Mouse (Mus musculus): ENCODE results near the gene E330017A01Rik. TPM values are rescaled to one million over a fixed set of nuclear protein-coding genes. Genes with fewer than 3 reads are reported as not detected.

E330017A01Rik gene
- polyA plus RNA-seq, 1 experiment, result not detected

DNA sequence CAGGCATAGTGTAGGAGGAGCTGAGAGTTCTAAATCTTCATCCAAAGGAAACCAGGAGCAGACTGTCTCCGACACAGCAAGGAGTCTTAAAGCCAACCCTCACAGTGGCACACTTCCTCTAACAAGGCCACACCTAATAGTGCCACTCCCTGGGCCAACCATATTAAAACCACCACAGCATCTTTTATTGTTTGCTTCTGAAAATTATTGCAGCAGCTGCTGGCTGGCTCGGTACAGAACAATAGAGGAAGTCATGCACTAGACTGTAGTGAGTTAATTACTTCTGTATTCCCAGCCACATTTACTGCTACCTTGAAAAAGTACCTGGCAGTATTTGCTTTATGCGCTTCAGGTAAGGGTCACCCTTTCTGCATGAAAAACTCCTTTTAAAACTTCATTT is 25.6 kb downstream of the E330017A01Rik start:
- Histone ChIP-seq H3K4me1 (ENCODE audit: control insufficient read depth, insufficient read depth, low read length) (no peaks in the 10 kb centered on the region), H3K27ac (ENCODE audit: insufficient read depth, low read length) (no peak overlapping the region), H3K4me3 (ENCODE audit: insufficient read depth, low read length) (no peak overlapping the region)
- TF ChIP-seq POLR2A (IDR thresholded peaks at IDR 0.05; ENCODE audit: low read depth, low read length), result no peak
- no peak for TF ChIP-seq CTCF (IDR thresholded peaks at IDR 0.05; ENCODE audit: borderline replicate concordance, insufficient read depth, low read length)

DNA sequence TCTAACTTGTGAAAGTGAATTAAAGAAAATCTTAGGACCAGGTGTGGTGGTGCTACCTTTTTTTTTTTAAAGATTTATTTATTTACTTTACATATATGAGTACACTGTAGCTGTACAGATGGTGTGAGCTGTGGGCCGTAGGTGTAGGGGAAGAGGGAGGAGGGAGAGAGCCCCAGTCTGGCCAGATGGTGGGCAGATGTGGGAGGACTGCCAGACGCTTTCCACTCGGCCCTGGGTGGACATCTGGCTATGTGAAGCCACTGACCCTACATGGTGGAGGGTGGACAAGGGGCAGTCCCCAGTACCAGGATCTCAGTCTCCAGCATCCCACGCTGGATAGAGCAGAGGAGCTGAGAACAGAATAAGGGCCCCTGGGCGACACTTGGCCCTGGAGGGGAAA is 31.4 kb downstream of the E330017A01Rik start:
- Histone ChIP-seq H3K27ac (ENCODE audit: insufficient read depth, low read length) (no peak overlapping the region), H3K4me1 (ENCODE audit: control insufficient read depth, insufficient read depth, low read length) (no peaks in the 10 kb centered on the region), H3K4me3 (ENCODE audit: insufficient read depth, low read length) (no peak overlapping the region)
- no peak for TF ChIP-seq CTCF (IDR thresholded peaks at IDR 0.05; ENCODE audit: borderline replicate concordance, insufficient read depth, low read length)
- TF ChIP-seq POLR2A (IDR thresholded peaks at IDR 0.05; ENCODE audit: low read depth, low read length), result no peak

DNA sequence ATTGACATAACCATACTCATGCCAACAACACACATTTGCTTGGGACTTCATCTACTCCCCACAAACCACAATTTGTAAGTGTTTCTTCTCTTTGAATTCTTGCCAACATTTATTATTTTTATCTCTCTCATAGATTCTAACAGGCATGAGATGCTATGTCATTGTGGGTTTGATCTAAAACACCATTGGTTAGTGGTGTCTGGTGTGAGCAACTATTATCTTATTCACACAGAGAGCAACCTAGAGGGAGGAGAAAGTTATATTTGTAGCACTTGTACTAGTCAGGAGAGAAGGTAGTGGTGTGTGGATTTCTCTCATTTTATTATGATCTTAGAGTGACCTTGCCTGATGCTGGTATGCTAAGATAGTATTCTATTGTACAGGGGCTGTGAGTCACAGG is 33.9 kb downstream of the E330017A01Rik start:
- TF ChIP-seq CTCF (IDR thresholded peaks at IDR 0.05; ENCODE audit: borderline replicate concordance, insufficient read depth, low read length) (no peak), POLR2A (IDR thresholded peaks at IDR 0.05; ENCODE audit: low read depth, low read length) (no peak)
- Histone ChIP-seq H3K27ac (ENCODE audit: insufficient read depth, low read length) (no peak overlapping the region), H3K4me3 (ENCODE audit: insufficient read depth, low read length) (no peak overlapping the region), H3K4me1 (ENCODE audit: control insufficient read depth, insufficient read depth, low read length) (no peaks in the 10 kb centered on the region)

DNA sequence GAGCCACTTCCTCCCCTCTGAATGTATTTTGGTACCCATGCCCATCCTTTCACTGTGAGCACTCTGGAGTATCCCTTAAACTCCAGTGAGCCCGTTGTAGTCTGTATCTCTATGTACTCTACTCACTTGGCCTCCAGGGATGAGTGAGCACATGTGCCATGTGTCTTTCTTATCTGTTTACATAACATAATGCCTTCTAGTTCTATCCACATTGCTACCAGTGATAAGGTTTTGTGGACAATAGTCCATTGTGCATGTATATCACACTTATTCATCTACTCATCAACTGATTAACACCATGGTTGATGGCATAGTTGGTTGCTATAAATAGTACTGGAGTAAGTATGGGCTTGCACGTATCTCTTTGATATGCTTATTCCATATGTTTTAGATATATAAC is 34.7 kb downstream of the E330017A01Rik start:
- Histone ChIP-seq H3K4me3 (ENCODE audit: insufficient read depth, low read length) (no peak overlapping the region), H3K27ac (ENCODE audit: insufficient read depth, low read length) (no peak overlapping the region), H3K4me1 (ENCODE audit: control insufficient read depth, insufficient read depth, low read length) (no peaks in the 10 kb centered on the region)
- TF ChIP-seq CTCF (IDR thresholded peaks at IDR 0.05; ENCODE audit: borderline replicate concordance, insufficient read depth, low read length), result no peak
- no peak for TF ChIP-seq POLR2A (IDR thresholded peaks at IDR 0.05; ENCODE audit: low read depth, low read length)

DNA sequence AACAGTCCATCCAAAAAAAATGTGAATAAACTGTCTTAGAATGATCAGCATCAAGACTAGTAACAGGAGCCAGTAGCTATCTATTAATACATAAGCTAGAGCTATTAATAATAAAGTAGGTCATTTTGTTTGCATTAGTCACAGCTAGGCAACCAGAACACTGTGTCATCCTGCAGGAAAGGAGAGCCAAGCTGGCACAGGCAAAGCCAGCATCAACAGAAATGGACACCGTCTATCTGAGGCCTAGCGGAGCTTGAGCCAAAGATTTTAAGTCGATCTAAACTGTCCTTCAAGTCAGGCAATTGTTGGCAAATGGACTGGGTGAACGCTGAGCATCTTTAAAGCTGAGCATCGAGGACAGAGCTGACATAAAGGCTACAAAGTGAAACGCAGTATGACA is 37.7 kb downstream of the E330017A01Rik start:
- TF ChIP-seq CTCF (IDR thresholded peaks at IDR 0.05; ENCODE audit: borderline replicate concordance, insufficient read depth, low read length) (no peak), POLR2A (IDR thresholded peaks at IDR 0.05; ENCODE audit: low read depth, low read length) (no peak)
- Histone ChIP-seq H3K27ac (ENCODE audit: insufficient read depth, low read length) (no peak overlapping the region), H3K4me1 (ENCODE audit: control insufficient read depth, insufficient read depth, low read length) (no peaks in the 10 kb centered on the region), H3K4me3 (ENCODE audit: insufficient read depth, low read length) (no peak overlapping the region)

DNA sequence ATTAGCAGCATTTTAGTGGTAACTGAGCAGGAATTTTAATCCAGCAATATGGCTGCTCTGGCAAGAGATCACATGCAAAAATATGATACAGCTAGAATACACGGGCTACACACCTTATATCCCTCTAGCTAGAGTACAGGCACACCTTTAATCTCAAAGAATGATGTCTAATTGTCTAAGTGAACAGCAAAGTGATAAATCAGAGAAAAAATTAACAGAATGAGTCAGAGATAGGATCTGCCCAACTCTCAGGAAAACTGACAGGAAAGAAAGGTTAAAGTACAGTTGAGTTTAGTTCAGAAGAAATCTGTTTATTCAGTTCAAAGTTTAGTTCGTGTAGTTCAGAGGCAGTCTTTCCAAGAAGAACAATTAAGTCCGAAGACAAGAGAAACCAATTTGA is 47.2 kb downstream of the E330017A01Rik start:
- no peak overlapping the region for H3K27ac ChIP-seq (ENCODE audit: insufficient read depth, low read length)
- H3K4me3 ChIP-seq (ENCODE audit: insufficient read depth, low read length), result no peak overlapping the region
- no peak for TF ChIP-seq CTCF (IDR thresholded peaks at IDR 0.05; ENCODE audit: borderline replicate concordance, insufficient read depth, low read length)
- no peak for TF ChIP-seq POLR2A (IDR thresholded peaks at IDR 0.05; ENCODE audit: low read depth, low read length)

DNA sequence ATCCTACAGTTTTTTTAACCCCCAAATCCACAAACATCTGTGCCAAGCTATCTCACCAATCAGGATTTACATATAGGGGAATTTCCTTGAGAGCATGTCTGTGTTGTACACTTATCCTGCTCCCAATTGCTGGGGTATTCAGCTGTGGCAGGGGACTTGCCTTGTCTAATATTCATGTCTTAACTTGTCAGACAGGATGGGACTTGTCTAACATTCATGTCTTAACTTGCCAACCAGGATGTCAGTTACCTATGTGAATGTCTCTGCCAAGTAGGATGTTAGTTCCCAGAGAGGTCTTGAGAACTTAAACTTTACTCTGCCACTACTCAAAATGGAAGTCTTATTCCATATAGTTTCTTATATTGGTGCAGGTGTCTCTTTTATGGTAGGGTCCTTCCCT is 49.1 kb downstream of the E330017A01Rik start:
- no peaks in the 10 kb centered on the region for H3K4me1 ChIP-seq (ENCODE audit: control insufficient read depth, insufficient read depth, low read length)
- no peak overlapping the region for H3K4me3 ChIP-seq (ENCODE audit: insufficient read depth, low read length)
- no peak overlapping the region for H3K27ac ChIP-seq (ENCODE audit: insufficient read depth, low read length)
- TF ChIP-seq POLR2A (IDR thresholded peaks at IDR 0.05; ENCODE audit: low read depth, low read length) (no peak), CTCF (IDR thresholded peaks at IDR 0.05; ENCODE audit: borderline replicate concordance, insufficient read depth, low read length) (no peak)

More for the DNA sequence above, 47.2 kb downstream of the E330017A01Rik start:
- H3K4me1 ChIP-seq (ENCODE audit: control insufficient read depth, insufficient read depth, low read length), result no peaks in the 10 kb centered on the region

Other genes starting within 250 kb of the E330017A01Rik start
- gene Dcbld2, start 230.3 kb downstream of the E330017A01Rik start, polyA plus RNA-seq (2011; ENCODE audit: insufficient read length, low read depth, missing spikeins), result 71.2 and 87.2 TPM in 2 replicates
- 8.0 and 11.2 TPM in 2 replicates for gene St3gal6, start 114.5 kb downstream of the E330017A01Rik start, polyA plus RNA-seq (2011; ENCODE audit: insufficient read length, low read depth, missing spikeins)
- not detected in 2 replicates for gene Gm813, start 21.8 kb downstream of the E330017A01Rik start, polyA plus RNA-seq (2011; ENCODE audit: insufficient read length, low read depth, missing spikeins)
- 30.4 and 33.2 TPM in 2 replicates for gene Cpox, start 31.6 kb upstream of the E330017A01Rik start, polyA plus RNA-seq (2011; ENCODE audit: insufficient read length, low read depth, missing spikeins)
- gene Gpr15, start 80.3 kb upstream of the E330017A01Rik start, polyA plus RNA-seq (2011; ENCODE audit: insufficient read length, low read depth, missing spikeins), result not detected in 2 replicates
- gene Cldnd1, start 89.2 kb upstream of the E330017A01Rik start, polyA plus RNA-seq (2011; ENCODE audit: insufficient read length, low read depth, missing spikeins), result 98.1 and 112 TPM in 2 replicates
- gene Olfr172, start 124.4 kb upstream of the E330017A01Rik start, polyA plus RNA-seq (2011; ENCODE audit: insufficient read length, low read depth, missing spikeins), result not detected in 2 replicates
- not detected in 2 replicates for gene Olfr173, start 161.5 kb upstream of the E330017A01Rik start, polyA plus RNA-seq (2011; ENCODE audit: insufficient read length, low read depth, missing spikeins)
- gene Olfr175-ps1, start 188.0 kb upstream of the E330017A01Rik start, polyA plus RNA-seq (2011; ENCODE audit: insufficient read length, low read depth, missing spikeins), result not detected in 2 replicates
- not detected in 2 replicates for gene Olfr177, start 236.0 kb upstream of the E330017A01Rik start, polyA plus RNA-seq (2011; ENCODE audit: insufficient read length, low read depth, missing spikeins)